Mouse (Mus musculus) forebrain, embryonic 11.5 days (tissue): ENCODE results near the gene Clk4. TPM values are rescaled to one million over a fixed set of nuclear protein-coding genes. Genes with fewer than 3 reads are reported as not detected.

ENCODE experiments used
- ATAC-seq: fragments of 200-750 bp; cut with Nextera tagmentation; replicated peaks from 2 replicates; pipeline ENCODE4 v1.8.0; 2017; ENCODE audit warnings: moderate TSS enrichment; ENCODE audit not compliant: low FRiP score
- DNase-seq: peaks from one replicate; pipeline ENCODE4 v3.0.0-alpha.2; 2017; ENCODE audit warnings: low spot score
- H3K27ac ChIP-seq: fragments of 300-500 bp; sonication (generic); 2 replicates; pipeline ENCODE4 v1.5.1; 2014; ENCODE audit warnings: low read depth, low read length
- H3K27me3 ChIP-seq: fragments of 300-500 bp; sonication (generic); 2 replicates; pipeline ENCODE4 v1.6.1; 2014; ENCODE audit warnings: mild to moderate bottlenecking, low read length, mixed read lengths; ENCODE audit not compliant: control insufficient read depth, insufficient read depth
- H3K36me3 ChIP-seq: fragments of 300-500 bp; sonication (generic); 2 replicates; pipeline ENCODE4 v1.6.1; 2014; ENCODE audit warnings: mild to moderate bottlenecking, low read length, moderate library complexity, mixed read lengths; ENCODE audit not compliant: control insufficient read depth, insufficient read depth
- H3K4me1 ChIP-seq: fragments of 300-500 bp; sonication (generic); replicated peaks from 2 replicates; pipeline ENCODE4 v1.6.1; 2014; ENCODE audit warnings: low read length, mixed read lengths; ENCODE audit not compliant: control insufficient read depth, insufficient read depth
- H3K4me2 ChIP-seq: fragments of 300-500 bp; sonication (generic); 2 replicates; pipeline ENCODE4 v1.6.1; 2014; ENCODE audit warnings: low read depth, mild to moderate bottlenecking, low read length, moderate library complexity, mixed read lengths; ENCODE audit not compliant: severe bottlenecking
- H3K4me3 ChIP-seq: fragments of 300-500 bp; sonication (generic); 2 replicates; pipeline ENCODE4 v1.5.1; 2014; ENCODE audit warnings: low read depth, low read length
- H3K9ac ChIP-seq: fragments of 300-500 bp; sonication (generic); 2 replicates; pipeline ENCODE4 v1.6.1; 2014; ENCODE audit warnings: low read length
- H3K9me3 ChIP-seq: fragments of 300-500 bp; sonication (generic); 2 replicates; pipeline ENCODE4 v1.6.1; 2016; ENCODE audit warnings: low read length, mixed read lengths; ENCODE audit not compliant: control insufficient read depth
- WGBS: fragments of 180-500 bp; shearing (Covaris S2); extraction: QIAGEN DNeasy Blood & Tissue Kit; methylation state at CpG from one replicate; pipeline ENCODE4 v1.1.7; 2014; 5-methylcytosine and 5-hydroxymethylcytosine counted together
- polyA plus RNA-seq: library from polyadenylated mRNA; unstranded; fragments of >200 nt; fragmentation: Nextera tagmentation; extraction: Ambion mirVana; gene quantifications from 2 replicates; pipeline ENCODE4 v1.2.1, GENCODE M21; 2014

The Clk4 gene
- polyA plus RNA-seq, 1 experiment from 2014 or later: 142 TPM

- Histone ChIP-seq H3K4me3 (no peak overlapping the region), H3K4me2 (no peak overlapping the region), H3K9ac (no peak overlapping the region), H3K27ac (no peak overlapping the region), H3K4me1 (no peaks in the 10 kb centered on the region), H3K27me3 (no peaks in the 10 kb centered on the region), H3K36me3 (no peaks in the 10 kb centered on the region), H3K9me3 (no peaks in the 10 kb centered on the region; the same call in 1 of the 2 replicates)
- ATAC-seq (no peak), DNase-seq (no peak)
Observed at GRCm38 (mm10) chr11:51320609-51321008, 59.1 kb downstream of the Clk4 start.

GRCm38 (mm10) chr11:51326908-51327307, 65.4 kb downstream of the Clk4 start:
- no peak overlapping the region for H3K4me3 ChIP-seq
- no peaks in the 10 kb centered on the region for H3K27me3 ChIP-seq
- H3K4me2 ChIP-seq: no peak overlapping the region
- H3K36me3 ChIP-seq: no peaks in the 10 kb centered on the region
- no peak for DNase-seq
- no peak overlapping the region for H3K27ac ChIP-seq
- no peaks in the 10 kb centered on the region for H3K4me1 ChIP-seq
- no peak overlapping the region for H3K9ac ChIP-seq
- 71% methylated on average over 6 of the region's 6 CpGs for WGBS
- no peaks in the 10 kb centered on the region for H3K9me3 ChIP-seq
- ATAC-seq: no peak

GRCm38 (mm10) chr11:51328387-51328942, 66.9 kb downstream of the Clk4 start:
- ATAC-seq (no peak), DNase-seq (no peak)
- no peaks in the 10 kb centered on the region for H3K4me1 ChIP-seq
- H3K4me2 ChIP-seq: no peak overlapping the region
- no peak overlapping the region for H3K9ac ChIP-seq
- no peak overlapping the region for H3K27ac ChIP-seq
- H3K27me3 ChIP-seq: no peaks in the 10 kb centered on the region
- no peak overlapping the region for H3K4me3 ChIP-seq
- WGBS: 91% methylated on average over 12 of the region's 12 CpGs
- no peaks in the 10 kb centered on the region for H3K36me3 ChIP-seq
- no peaks in the 10 kb centered on the region for H3K9me3 ChIP-seq

- no peak overlapping the region for H3K4me2 ChIP-seq
- H3K4me1 ChIP-seq: no peaks in the 10 kb centered on the region
- H3K4me3 ChIP-seq: no peak overlapping the region
- H3K36me3 ChIP-seq: no peaks in the 10 kb centered on the region
- H3K27me3 ChIP-seq: no peaks in the 10 kb centered on the region
- 80% methylated on average over 11 of the region's 11 CpGs for WGBS
- H3K9me3 ChIP-seq: no peaks in the 10 kb centered on the region
- DNase-seq: no peak
- no peak for ATAC-seq
- H3K9ac ChIP-seq: no peak overlapping the region
- H3K27ac ChIP-seq: no peak overlapping the region
Observed at GRCm38 (mm10) chr11:51329837-51330714, 68.5 kb downstream of the Clk4 start.

Other genes starting within 250 kb of the Clk4 start
- not detected in 2 replicates for gene Olfr54, start 247.5 kb upstream of the Clk4 start, polyA plus RNA-seq
- not detected in 2 replicates for gene Olfr1375, start 213.6 kb upstream of the Clk4 start, polyA plus RNA-seq
- 9.7 and 11.6 TPM in 2 replicates for gene Zfp354a, start 202.5 kb upstream of the Clk4 start, polyA plus RNA-seq
- gene Gm12569, start 41.3 kb upstream of the Clk4 start, polyA plus RNA-seq: not detected in 2 replicates
- gene BC049762, start 1.3 kb downstream of the Clk4 start, polyA plus RNA-seq: 0.35 and 0.37 TPM in 2 replicates
- gene Col23a1, start 28.2 kb downstream of the Clk4 start, polyA plus RNA-seq: 7.5 and 8.5 TPM in 2 replicates